Mouse (Mus musculus): ENCODE data around the gene Slc19a2. TPM values are rescaled to one million over a fixed set of nuclear protein-coding genes. Genes with fewer than 3 reads are reported as not detected.

The Slc19a2 gene
- polyA plus RNA-seq, 1 experiment from 2014 or later = 11.6 TPM

GRCm38 (mm10) chr1:164254836-164255235 is 6.0 kb downstream of the Slc19a2 start:
- WGBS = 85% methylated on average over 3 of the region's 3 CpGs
- ATAC-seq (ENCODE audit: insufficient number of reproducible peaks, low FRiP score, low TSS enrichment, low read depth) = no peak
- Histone ChIP-seq H3K36me3 (peaks cover 17% of the 10 kb centered on the region; the same call in 1 of the 2 replicates), H3K9me3 (no peaks in the 10 kb centered on the region), H3K4me1 (peaks cover 12% of the 10 kb centered on the region), H3K9ac (no peak overlapping the region), H3K4me3 (no peak overlapping the region), H3K27me3 (no peaks in the 10 kb centered on the region), H3K27ac (no peak overlapping the region), H3K4me2 (no peak overlapping the region)

DNA sequence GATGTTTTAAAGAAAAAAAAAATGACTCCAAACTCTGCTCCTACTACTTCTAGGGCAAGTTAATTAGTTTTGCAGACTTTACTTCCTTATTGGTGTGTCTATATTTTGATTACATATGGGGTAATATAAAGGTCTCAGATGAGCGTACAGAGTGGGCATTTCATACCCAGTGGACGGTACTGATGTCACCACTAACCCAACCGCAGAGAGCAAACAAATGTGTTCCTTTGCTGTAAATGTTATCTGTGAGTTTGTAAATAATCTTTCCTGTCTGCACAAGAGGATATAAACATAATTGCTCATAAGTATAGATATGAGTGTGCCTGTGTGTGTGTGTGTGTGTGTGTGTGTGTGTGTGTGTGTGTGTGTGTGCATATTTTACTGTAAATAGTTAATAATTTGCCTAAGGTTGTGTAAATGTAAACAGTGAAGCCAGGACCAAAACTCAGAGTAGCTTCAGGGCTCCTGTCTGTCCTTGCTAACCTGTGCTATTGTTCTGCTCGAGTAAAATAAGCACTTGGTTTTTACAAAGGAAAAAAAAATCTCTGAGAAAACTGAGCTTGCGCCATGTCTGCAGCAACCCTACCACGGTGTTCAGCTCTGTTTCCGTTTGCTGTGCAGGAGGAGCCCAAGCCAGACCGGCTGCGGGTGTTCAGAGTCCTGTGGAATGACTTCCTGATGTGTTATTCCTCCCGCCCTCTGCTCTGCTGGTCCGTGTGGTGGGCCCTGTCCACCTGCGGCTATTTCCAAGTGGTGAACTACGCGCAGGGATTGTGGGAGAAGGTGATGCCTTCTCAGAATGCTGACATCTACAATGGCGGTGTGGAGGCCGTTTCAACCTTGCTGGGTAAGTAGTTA is 11.6 kb downstream of the Slc19a2 start:
- Histone ChIP-seq H3K9ac (no peak overlapping the region), H3K4me1 (no peaks in the 10 kb centered on the region), H3K4me2 (no peak overlapping the region), H3K27me3 (no peaks in the 10 kb centered on the region), H3K36me3 (peaks cover 35% of the 10 kb centered on the region), H3K9me3 (no peaks in the 10 kb centered on the region), H3K4me3 (no peak overlapping the region), H3K27ac (no peak overlapping the region)
- no peak for ATAC-seq (ENCODE audit: insufficient number of reproducible peaks, low FRiP score, low TSS enrichment, low read depth)
- WGBS = 73% methylated on average over 16 of the region's 16 CpGs

- ATAC-seq (ENCODE audit: insufficient number of reproducible peaks, low FRiP score, low TSS enrichment, low read depth) = no peak
- Histone ChIP-seq H3K27ac (no peak overlapping the region), H3K4me2 (no peak overlapping the region), H3K4me3 (no peak overlapping the region), H3K4me1 (no peaks in the 10 kb centered on the region), H3K36me3 (peaks cover 35% of the 10 kb centered on the region), H3K9ac (no peak overlapping the region), H3K9me3 (no peaks in the 10 kb centered on the region), H3K27me3 (no peaks in the 10 kb centered on the region)
- 68% methylated on average over 7 of the region's 7 CpGs for WGBS
Observed at GRCm38 (mm10) chr1:164261553-164261952, 12.7 kb downstream of the Slc19a2 start.

DNA sequence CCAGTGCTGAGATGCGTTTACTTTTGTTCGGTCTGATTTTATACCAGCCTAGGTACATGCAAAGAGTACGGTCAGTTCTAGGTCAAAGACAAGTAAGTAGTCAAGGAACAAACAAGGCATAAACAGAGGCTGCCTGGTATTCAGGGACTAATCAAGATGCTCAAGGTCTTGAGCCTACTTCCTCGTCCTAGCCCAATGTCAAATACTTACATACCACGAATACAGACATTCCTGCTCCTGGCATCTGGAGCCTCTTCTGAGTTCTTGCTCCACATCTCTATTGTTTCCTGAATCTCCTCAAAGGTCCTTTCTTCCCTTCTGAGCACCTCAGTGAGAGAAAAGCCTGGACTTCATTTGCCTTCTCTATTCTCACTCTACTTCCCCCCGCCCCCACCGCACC is 22.1 kb downstream of the Slc19a2 start:
- WGBS = 82% methylated on average over 7 of the region's 7 CpGs
- no peak overlapping the region for H3K4me2 ChIP-seq

GRCm38 (mm10) chr1:164273659-164274058 is 24.8 kb downstream of the Slc19a2 start:
- Histone ChIP-seq H3K27me3 (no peaks in the 10 kb centered on the region), H3K27ac (no peak overlapping the region), H3K9me3 (no peaks in the 10 kb centered on the region), H3K9ac (no peak overlapping the region), H3K4me3 (no peak overlapping the region), H3K36me3 (no peaks in the 10 kb centered on the region), H3K4me2 (no peak overlapping the region), H3K4me1 (peaks cover 7% of the 10 kb centered on the region; the same call in 1 of the 2 replicates)
- 8% methylated on average over 6 of the region's 6 CpGs for WGBS
- ATAC-seq (ENCODE audit: insufficient number of reproducible peaks, low FRiP score, low TSS enrichment, low read depth) = no peak

More for the DNA sequence above, 22.1 kb downstream of the Slc19a2 start:
- H3K9ac ChIP-seq = no peak overlapping the region
- no peak for ATAC-seq (ENCODE audit: insufficient number of reproducible peaks, low FRiP score, low TSS enrichment, low read depth)
- H3K9me3 ChIP-seq = no peaks in the 10 kb centered on the region
- peaks cover 7% of the 10 kb centered on the region; the same call in 1 of the 2 replicates for H3K4me1 ChIP-seq
- no peaks in the 10 kb centered on the region for H3K27me3 ChIP-seq
- H3K36me3 ChIP-seq = no peaks in the 10 kb centered on the region
- H3K27ac ChIP-seq = no peak overlapping the region
- no peak overlapping the region for H3K4me3 ChIP-seq

DNA sequence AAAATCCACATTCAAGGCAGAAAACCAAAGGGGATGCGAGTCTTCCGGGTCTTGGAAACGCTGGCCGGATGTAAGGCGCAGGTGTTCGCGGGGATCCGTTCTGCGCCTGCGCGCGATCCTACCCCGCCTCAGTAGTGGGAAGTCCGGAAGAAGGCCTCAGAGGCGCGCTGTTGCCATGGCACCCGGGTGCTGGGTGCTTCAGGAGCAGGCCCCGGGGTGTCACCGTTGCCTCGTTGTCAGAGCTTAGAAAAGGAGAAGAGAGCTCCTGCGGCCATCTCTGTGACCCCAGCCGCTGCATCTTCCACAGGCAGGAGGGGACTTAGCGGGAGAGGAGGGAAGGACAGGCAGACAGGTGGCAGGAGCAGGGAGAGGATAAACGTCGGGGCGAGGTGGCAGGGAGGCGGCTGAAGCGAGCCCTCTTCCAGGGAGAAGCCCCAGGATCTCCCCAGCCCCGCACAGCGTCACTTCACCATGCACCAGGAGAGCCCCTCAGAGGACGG is 26.7 kb downstream of the Slc19a2 start, which contains the start of gene Ccdc181:
Ccdc181 (plus strand) TSS at position 131 of the 500 bp plus-strand sequence.
- Histone ChIP-seq H3K36me3 (no peaks in the 10 kb centered on the region), H3K9ac (0 out of 2 replicates have a peak within 1 kb of the TSS, but pooled peaks have one; percentile 26), H3K4me1 (peaks cover 7% of the 10 kb centered on the region; the same call in 1 of the 2 replicates), H3K9me3 (no peaks in the 10 kb centered on the region), H3K27ac (no peak within 1 kb of the TSS), H3K27me3 (no peaks in the 10 kb centered on the region), H3K4me2 (peak within 1 kb of the TSS; percentile 89), H3K4me3 (peak within 1 kb of the TSS; percentile 59)
- peak; percentile 79; the same call in 1 of the 2 replicates for ATAC-seq (ENCODE audit: insufficient number of reproducible peaks, low FRiP score, low TSS enrichment, low read depth)
- WGBS = 0% methylated on average over 31 of the region's 31 CpGs

DNA sequence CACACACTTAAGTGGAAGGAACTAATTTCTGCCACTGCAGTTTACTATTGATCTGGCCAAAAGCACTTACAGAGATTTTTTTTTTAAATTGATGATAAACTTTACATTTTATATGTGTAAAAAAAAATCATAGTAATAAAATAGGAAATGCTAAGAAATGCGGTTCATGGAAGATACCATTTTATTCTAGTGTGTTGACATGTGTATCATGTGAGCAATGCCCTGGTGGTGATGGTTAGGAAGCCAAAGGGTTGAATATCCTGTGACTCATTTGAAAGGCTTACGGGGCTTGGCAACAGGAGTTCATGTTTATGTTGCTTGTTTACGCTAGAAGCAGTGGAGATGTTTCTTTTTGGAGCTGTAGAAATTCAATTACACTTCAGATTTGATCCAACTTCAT is 27.7 kb downstream of the Slc19a2 start:
- no peak for ATAC-seq (ENCODE audit: insufficient number of reproducible peaks, low FRiP score, low TSS enrichment, low read depth)
- Histone ChIP-seq H3K4me2 (no peak overlapping the region), H3K4me3 (no peak overlapping the region), H3K27me3 (no peaks in the 10 kb centered on the region), H3K27ac (no peak overlapping the region), H3K9ac (no peak overlapping the region), H3K36me3 (no peaks in the 10 kb centered on the region), H3K9me3 (no peaks in the 10 kb centered on the region), H3K4me1 (peaks cover 7% of the 10 kb centered on the region; the same call in 1 of the 2 replicates)
- WGBS = 83% methylated on average over 3 of the region's 3 CpGs

DNA sequence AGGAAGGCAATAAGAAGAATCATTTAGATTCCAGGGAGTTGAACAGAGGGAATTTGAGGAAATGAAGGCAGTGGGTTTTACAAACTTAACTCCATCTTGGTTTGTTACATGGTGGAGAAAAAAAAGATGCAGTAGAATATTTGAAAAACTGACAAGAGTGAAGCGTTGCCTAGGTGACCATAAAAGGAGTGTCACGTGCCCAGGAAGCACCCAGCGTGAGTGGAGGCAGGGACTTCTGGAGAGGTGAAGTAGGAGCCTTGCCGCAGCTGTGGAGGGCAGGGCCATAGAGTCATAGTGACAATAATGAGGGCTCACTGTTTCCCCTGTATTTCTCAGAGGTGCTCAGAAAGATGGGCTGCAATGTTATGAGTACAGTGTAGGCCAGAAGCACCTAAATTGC is 30.5 kb downstream of the Slc19a2 start:
- Histone ChIP-seq H3K27ac (no peak overlapping the region), H3K9ac (no peak overlapping the region), H3K4me1 (peaks cover 7% of the 10 kb centered on the region; the same call in 1 of the 2 replicates), H3K9me3 (no peaks in the 10 kb centered on the region), H3K4me3 (no peak overlapping the region), H3K36me3 (no peaks in the 10 kb centered on the region), H3K27me3 (no peaks in the 10 kb centered on the region), H3K4me2 (no peak overlapping the region)
- WGBS = 54% methylated on average over 4 of the region's 4 CpGs
- no peak for ATAC-seq (ENCODE audit: insufficient number of reproducible peaks, low FRiP score, low TSS enrichment, low read depth)

DNA sequence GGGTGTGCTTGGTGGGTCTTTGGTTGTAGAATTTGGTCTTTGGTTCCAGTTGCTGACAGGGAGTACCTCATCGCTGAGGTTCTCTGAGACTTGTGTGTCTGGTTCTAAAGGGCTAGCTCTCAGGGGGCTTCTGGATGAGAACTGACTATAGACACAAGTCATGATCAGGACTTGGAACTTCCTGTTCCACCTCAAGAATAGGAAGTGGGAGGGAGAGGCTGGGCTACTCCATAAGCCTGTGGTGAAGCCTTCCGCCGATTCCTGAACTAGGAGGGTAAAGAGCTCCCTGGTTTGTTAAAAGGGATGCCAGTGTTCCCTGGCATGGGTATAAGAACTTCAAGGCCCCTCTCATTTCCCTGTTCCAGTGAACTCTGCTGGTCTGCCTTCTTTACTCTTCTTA is 35.2 kb downstream of the Slc19a2 start:
- H3K27me3 ChIP-seq = no peaks in the 10 kb centered on the region
- ATAC-seq (ENCODE audit: insufficient number of reproducible peaks, low FRiP score, low TSS enrichment, low read depth) = no peak
- H3K9me3 ChIP-seq = no peaks in the 10 kb centered on the region
- H3K36me3 ChIP-seq = no peaks in the 10 kb centered on the region
- H3K27ac ChIP-seq = no peak overlapping the region
- H3K4me1 ChIP-seq = no peaks in the 10 kb centered on the region
- whole genome bisulfite sequencing = 89% methylated on average over 3 of the region's 3 CpGs
- no peak overlapping the region for H3K4me3 ChIP-seq
- H3K9ac ChIP-seq = no peak overlapping the region
- H3K4me2 ChIP-seq = no peak overlapping the region

DNA sequence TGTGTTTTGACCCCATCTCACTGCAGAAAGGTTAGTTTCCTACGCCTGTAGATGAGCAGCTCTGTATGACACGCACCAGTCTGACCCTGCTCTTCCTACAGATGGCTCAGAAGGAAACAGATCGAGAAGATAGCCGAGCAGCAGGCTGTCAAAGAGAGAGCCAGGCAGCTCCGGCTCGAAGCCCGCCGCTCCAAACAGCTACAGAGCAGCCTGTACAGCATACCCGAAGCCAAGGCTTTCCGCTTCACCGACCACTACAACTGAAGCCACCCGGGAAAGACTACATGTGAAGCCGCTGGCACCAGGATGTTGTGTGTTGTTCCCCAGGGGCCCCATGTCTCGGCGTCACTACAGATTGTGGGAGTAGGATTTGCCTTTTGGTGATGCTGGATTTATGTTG is 38.6 kb downstream of the Slc19a2 start:
- peaks cover 19% of the 10 kb centered on the region for H3K36me3 ChIP-seq
- 70% methylated on average over 15 of the region's 15 CpGs for WGBS
- no peak overlapping the region for H3K9ac ChIP-seq
- H3K4me1 ChIP-seq = no peaks in the 10 kb centered on the region
- no peaks in the 10 kb centered on the region for H3K9me3 ChIP-seq
- H3K27me3 ChIP-seq = no peaks in the 10 kb centered on the region
- no peak overlapping the region for H3K4me3 ChIP-seq
- no peak for ATAC-seq (ENCODE audit: insufficient number of reproducible peaks, low FRiP score, low TSS enrichment, low read depth)
- no peak overlapping the region for H3K27ac ChIP-seq
- no peak overlapping the region for H3K4me2 ChIP-seq

DNA sequence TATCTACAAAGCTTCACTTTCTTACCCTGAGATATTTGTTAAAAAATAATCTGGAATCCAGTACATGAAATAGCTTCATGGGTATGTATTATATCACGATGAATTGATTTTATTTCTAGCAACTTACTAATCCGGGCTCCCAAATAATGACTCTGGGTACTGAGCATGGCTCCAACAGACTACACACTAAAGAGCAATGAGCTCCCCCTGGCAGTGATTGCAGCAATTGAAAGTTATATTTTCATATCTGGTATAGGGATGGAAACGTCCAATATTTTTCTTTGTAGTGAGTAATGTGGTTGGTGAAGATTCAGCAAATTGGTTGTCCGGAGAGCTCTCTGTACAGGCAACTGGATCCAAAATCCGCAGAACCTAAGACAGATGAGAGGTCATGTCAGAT is 43.2 kb downstream of the Slc19a2 start:
- WGBS = 86% methylated on average over 5 of the region's 5 CpGs

DNA sequence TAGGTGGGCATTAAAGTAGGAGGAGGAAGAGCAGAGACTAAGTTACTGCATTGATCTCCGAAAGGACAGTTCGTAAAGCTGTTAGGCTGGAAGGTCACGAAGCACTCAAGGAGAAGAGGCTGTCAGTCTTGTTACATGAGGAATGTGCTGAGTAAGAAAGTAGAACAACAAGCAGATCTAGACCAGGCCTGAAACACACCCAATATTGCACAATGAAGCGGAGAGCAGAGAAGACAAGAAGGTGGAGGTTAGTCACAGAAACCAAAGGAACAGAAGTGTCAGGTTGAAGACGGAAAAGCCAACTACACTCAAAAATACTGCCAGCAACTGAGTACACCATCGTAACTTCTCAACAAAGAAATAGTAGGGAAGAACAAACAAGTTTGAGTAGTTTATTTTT is 45.2 kb downstream of the Slc19a2 start:
- Histone ChIP-seq H3K36me3 (peaks cover 65% of the 10 kb centered on the region), H3K9me3 (no peaks in the 10 kb centered on the region), H3K27me3 (no peaks in the 10 kb centered on the region), H3K27ac (no peak overlapping the region), H3K4me1 (no peaks in the 10 kb centered on the region), H3K4me3 (no peak overlapping the region), H3K4me2 (no peak overlapping the region), H3K9ac (no peak overlapping the region)
- WGBS = 87% methylated on average over 6 of the region's 6 CpGs
- no peak for ATAC-seq (ENCODE audit: insufficient number of reproducible peaks, low FRiP score, low TSS enrichment, low read depth)

More for the DNA sequence above, 43.2 kb downstream of the Slc19a2 start:
- peaks cover 50% of the 10 kb centered on the region for H3K36me3 ChIP-seq
- H3K9me3 ChIP-seq = no peaks in the 10 kb centered on the region
- no peak overlapping the region for H3K27ac ChIP-seq
- H3K27me3 ChIP-seq = no peaks in the 10 kb centered on the region
- H3K9ac ChIP-seq = no peak overlapping the region
- H3K4me2 ChIP-seq = no peak overlapping the region
- ATAC-seq (ENCODE audit: insufficient number of reproducible peaks, low FRiP score, low TSS enrichment, low read depth) = no peak
- no peak overlapping the region for H3K4me3 ChIP-seq
- no peaks in the 10 kb centered on the region for H3K4me1 ChIP-seq
